Mouse (Mus musculus) adrenal gland, postnatal 10 days (tissue): Measurements from ENCODE around the gene Clk3. TPM values are rescaled to one million over a fixed set of nuclear protein-coding genes. Genes with fewer than 3 reads are reported as not detected.

Experiments used
- DNase-seq: peaks from one replicate; pipeline ENCODE4 v3.0.0; 2021; ENCODE audit warnings: mixed read lengths
- total RNA-seq, 2 experiments: library from RNA; stranded (reverse); gene quantifications; 2 replicates each; pipeline ENCODE4 v1.2.3; 2021

The Clk3 gene
- total RNA-seq, 2 experiments from 2014 or later: 65.3 to 79.1 TPM

GRCm38 (mm10) chr9:57770836-57771235 lies 5.2 kb upstream of the Clk3 start:
- DNase-seq: no peak

- DNase-seq: no peak
These were observed 4.6 kb upstream of the Clk3 start for GRCm38 (mm10) chr9:57770214-57770613.

GRCm38 (mm10) chr9:57769539-57770069 lies 3.9 kb upstream of the Clk3 start:
- DNase-seq: no peak

- no peak for DNase-seq
These were observed 1.6 kb upstream of the Clk3 start for GRCm38 (mm10) chr9:57767231-57767630.

GRCm38 (mm10) chr9:57766431-57766830 lies 771 bp upstream of the Clk3 start:
- no peak for DNase-seq

GRCm38 (mm10) chr9:57764974-57765363 lies 691 bp downstream of the Clk3 start:
- peak; percentile 98 for DNase-seq

- peak; percentile 89 for DNase-seq
These were observed 1.3 kb downstream of the Clk3 start for GRCm38 (mm10) chr9:57764147-57764973.

- DNase-seq: peak; percentile 60
These were observed 3.1 kb downstream of the Clk3 start for GRCm38 (mm10) chr9:57762563-57762991.

- DNase-seq: peak; percentile 39
These were observed 3.8 kb downstream of the Clk3 start for GRCm38 (mm10) chr9:57761563-57762551.

GRCm38 (mm10) chr9:57760416-57761146 lies 5.1 kb downstream of the Clk3 start:
- DNase-seq: no peak

GRCm38 (mm10) chr9:57759289-57759688 lies 6.4 kb downstream of the Clk3 start:
- peak; percentile 88 for DNase-seq

GRCm38 (mm10) chr9:57758528-57758927 lies 7.1 kb downstream of the Clk3 start:
- DNase-seq: no peak

- DNase-seq: no peak
These were observed 8.1 kb downstream of the Clk3 start for GRCm38 (mm10) chr9:57757578-57757977.

- no peak for DNase-seq
These were observed 14.8 kb downstream of the Clk3 start for GRCm38 (mm10) chr9:57750901-57751300.

GRCm38 (mm10) chr9:57748831-57749230 lies 16.8 kb downstream of the Clk3 start:
- DNase-seq: no peak

- peak; percentile 51 for DNase-seq
These were observed 17.5 kb downstream of the Clk3 start for GRCm38 (mm10) chr9:57748137-57748536.

- DNase-seq: no peak
These were observed 18.6 kb downstream of the Clk3 start for GRCm38 (mm10) chr9:57747067-57747466.

- peak; percentile 54 for DNase-seq
These were observed 21.1 kb downstream of the Clk3 start for GRCm38 (mm10) chr9:57744462-57745091.

- DNase-seq: no peak
These were observed 25.8 kb downstream of the Clk3 start for GRCm38 (mm10) chr9:57739863-57740262.

GRCm38 (mm10) chr9:57733606-57734005 lies 32.1 kb downstream of the Clk3 start:
- no peak for DNase-seq

- no peak for DNase-seq
These were observed 37.3 kb downstream of the Clk3 start for GRCm38 (mm10) chr9:57728312-57728711.
